Mouse (Mus musculus) embryonic fibroblast, embryonic 13.5 days (primary cell): ENCODE data around the gene Lipo2. TPM values are rescaled to one million over a fixed set of nuclear protein-coding genes. Genes with fewer than 3 reads are reported as not detected.
"Not testable (repeated sequence)": the region's sequence is repeated elsewhere in the genome, so short reads cannot be mapped to it uniquely, and the experiment has no call there.

Source experiments
- H3K27ac ChIP-seq: 2 replicates; pipeline ENCODE4 v1.5.1; 2012; ENCODE audit warnings: low read length, control low read depth, inconsistent platforms; ENCODE audit not compliant: insufficient read depth
- H3K4me1 ChIP-seq: 2 replicates; pipeline ENCODE4 v1.6.1; 2011; ENCODE audit warnings: low read length; ENCODE audit not compliant: control insufficient read depth, insufficient read depth
- H3K4me3 ChIP-seq: 2 replicates; pipeline ENCODE4 v1.5.1; 2011; ENCODE audit warnings: mild to moderate bottlenecking, control low read depth, low read length; ENCODE audit not compliant: insufficient read depth
- CTCF ChIP-seq: IDR thresholded peaks from 2 replicates; pipeline ENCODE4 v1.5.1; 2011; ENCODE audit warnings: mild to moderate bottlenecking, control low read depth, low read length, moderate library complexity, borderline replicate concordance; ENCODE audit not compliant: insufficient read depth
- POLR2A ChIP-seq: IDR thresholded peaks from 2 replicates; pipeline ENCODE4 v1.6.1; 2011; ENCODE audit warnings: low read depth, mild to moderate bottlenecking, control low read depth, low read length, moderate library complexity
- polyA plus RNA-seq: library from polyadenylated mRNA; stranded (reverse); fragments of >200 nt; gene quantifications from 2 replicates; pipeline ENCODE4 v1.2.4, GENCODE M21; 2011; ENCODE audit warnings: low read depth; ENCODE audit not compliant: missing spikeins, insufficient read length

Lipo2 gene
- polyA plus RNA-seq: not detected in 2 replicates

DNA sequence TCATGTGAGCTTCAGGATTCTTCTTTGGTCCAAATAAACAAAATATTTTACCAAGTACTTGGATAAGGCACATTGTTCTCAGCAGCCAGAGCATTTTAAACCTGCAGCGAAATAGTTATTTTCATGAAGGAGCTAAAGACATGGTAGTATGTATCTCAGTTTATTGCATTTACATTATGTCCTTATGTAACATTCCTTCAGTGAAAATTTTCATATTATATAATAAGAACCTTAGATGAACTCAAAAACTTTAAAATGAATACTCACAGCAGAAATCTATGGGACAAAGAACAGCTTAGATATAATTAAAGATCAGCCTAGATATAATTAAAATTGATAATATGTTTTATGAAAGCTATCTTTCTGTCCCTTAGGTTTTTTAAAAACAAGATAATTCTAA lies at the start of gene Lipo2:
Lipo2 (minus strand) TSS at position 101 of the 400 bp plus-strand sequence.
- not testable (repeated sequence) for H3K4me3 ChIP-seq, H3K27ac ChIP-seq

DNA sequence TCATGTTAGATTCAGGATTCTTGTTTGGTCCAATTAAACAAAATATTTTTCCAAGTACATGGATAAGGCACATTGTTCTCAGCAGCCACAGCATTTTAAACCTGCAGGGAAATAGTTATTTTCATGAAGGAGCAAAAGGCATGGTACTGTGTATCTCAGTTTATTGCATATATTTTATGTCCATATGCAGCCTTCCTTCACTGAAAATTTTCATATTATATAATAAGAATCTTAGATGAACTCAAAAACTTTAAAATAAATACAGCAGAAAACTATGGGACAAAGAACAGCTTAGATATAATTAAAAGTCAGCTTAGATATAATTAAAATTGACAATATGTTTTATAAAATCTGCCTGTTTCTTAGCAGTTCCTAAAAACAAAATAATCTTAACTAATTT lies 36.2 kb upstream of the Lipo2 start, which contains the start of gene Lipo1:
Lipo1 (minus strand) TSS at position 101 of the 400 bp plus-strand sequence.
- H3K4me1 ChIP-seq, H3K27ac ChIP-seq, H3K4me3 ChIP-seq: not testable (repeated sequence)

More for the DNA sequence above, at the start of gene Lipo2:
- not testable (repeated sequence) for H3K4me1 ChIP-seq

DNA sequence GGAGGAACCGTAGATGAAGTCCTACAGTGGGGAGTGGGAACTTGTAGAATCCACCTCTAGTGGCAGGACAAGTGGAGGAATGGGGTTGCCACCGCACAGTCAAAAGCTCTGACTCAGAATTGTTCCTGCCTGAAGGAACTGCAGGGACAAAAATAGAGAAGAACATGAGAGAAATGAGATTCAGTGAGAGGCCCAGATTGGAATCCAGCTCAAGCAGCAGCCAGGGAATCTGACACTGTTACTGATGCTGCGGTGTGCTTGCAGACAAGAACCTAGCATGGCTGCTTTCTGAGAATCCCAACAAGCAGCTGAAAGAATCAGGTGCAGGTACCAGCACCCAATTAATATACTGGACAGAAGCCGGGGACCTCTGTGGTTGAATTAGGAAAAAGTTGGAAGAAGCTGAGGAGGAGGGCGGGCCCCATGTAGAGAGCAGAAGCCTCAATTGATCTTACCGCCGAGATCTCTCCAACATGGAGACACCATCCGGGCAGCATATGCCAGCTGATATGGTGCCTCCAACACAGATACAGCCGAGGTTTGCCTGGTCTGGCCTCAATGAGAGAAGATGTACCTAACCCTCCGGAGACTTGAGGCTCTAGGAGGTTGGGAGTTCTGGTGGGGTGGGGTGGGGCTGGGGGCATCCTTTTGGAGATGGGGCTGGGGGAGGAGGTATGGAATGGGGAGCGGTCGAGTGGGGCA lies 35.6 kb upstream of the Lipo2 start:
- H3K27ac ChIP-seq: no peak overlapping the region
- H3K4me1 ChIP-seq: no peaks in the 10 kb centered on the region
- no peak overlapping the region for H3K4me3 ChIP-seq
- TF ChIP-seq CTCF (no peak), POLR2A (no peak)

DNA sequence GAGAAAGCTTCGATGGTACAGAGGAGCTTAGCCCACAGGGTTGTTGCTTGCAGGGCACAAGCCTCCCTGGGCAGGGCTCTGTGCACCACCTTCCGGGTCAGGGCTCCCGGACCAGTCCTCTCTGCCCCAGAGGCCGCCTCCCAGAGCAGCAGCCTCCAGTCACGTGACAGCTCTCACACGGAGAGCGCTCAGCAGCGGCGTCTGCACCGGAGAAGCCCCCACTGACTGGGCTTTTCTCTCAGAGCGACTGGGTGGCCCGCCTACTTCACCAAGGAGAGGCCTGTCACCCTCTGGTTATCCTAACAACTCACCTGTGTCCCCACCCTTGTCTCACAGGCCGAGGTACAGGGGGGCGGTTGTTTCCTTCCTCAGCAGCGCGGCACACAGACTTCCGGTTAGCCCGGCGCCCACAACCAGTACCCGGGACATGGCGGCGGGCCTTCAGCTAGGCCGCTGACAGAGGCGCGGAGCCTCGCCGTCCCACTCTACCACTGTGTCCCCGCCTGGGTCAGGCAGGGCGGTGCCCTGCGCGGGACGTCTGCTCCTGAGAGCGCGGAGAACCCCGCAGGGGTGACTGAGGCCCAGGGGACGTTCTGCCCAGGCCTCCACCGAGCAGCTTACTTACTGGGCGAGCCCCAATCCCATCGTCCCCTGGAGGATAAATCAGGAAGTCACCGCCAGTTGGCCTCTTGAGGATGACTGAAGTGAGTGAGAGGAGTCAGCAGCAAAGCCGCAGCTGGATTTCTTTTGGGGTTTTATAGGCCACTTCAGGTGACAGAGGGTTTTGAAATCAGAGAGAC lies 10.3 kb upstream of the Lipo2 start, which contains the start of gene Lipo3:
Lipo3 (minus strand) TSS at position 665 of the 800 bp plus-strand sequence.
- not testable (repeated sequence) for H3K4me3 ChIP-seq, H3K4me1 ChIP-seq, H3K27ac ChIP-seq

Other genes with a start within 250 kb of the Lipo2 start
- not detected in 2 replicates for gene Lipo4, start 233.6 kb downstream of the Lipo2 start, polyA plus RNA-seq
- not detected in 2 replicates for gene Gm8978, start 126.1 kb downstream of the Lipo2 start, polyA plus RNA-seq
- 14.4 and 17.1 TPM in 2 replicates for gene Lipo3, start 10.6 kb upstream of the Lipo2 start, polyA plus RNA-seq
- not detected in 2 replicates for gene Lipo1, start 36.1 kb upstream of the Lipo2 start, polyA plus RNA-seq
- gene Lipf, start 209.8 kb upstream of the Lipo2 start, polyA plus RNA-seq: not detected in 2 replicates